Mouse (Mus musculus) kidney, adult 11 months (tissue): ENCODE measurements around the gene Crygd.
A peak's percentile ranks its signal among the peaks of the same experiment; 100 is the strongest.

Source experiments
- DNase-seq: peaks from one replicate; pipeline ENCODE4 v3.0.0; 2022

The Crygd gene

DNA sequence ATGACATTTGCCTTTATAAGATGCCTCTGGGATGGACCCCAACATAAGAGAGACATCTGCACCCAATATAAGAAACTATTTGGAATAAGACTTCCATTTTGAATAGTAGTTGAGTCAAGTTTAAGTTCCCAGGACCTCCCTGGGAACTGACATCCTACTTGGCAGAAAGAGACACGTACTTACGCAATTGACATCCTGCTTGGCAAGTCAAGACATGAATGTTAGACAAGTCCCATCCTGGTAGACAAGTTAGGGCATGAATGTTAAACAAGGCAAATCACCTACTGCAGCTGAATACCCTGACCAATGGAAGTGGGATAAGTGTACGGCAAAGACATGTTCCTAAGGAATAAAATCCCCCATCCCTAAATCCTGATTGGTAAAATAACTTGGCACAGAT, 21.4 kb downstream of the Crygd start:
- no peak for DNase-seq

DNA sequence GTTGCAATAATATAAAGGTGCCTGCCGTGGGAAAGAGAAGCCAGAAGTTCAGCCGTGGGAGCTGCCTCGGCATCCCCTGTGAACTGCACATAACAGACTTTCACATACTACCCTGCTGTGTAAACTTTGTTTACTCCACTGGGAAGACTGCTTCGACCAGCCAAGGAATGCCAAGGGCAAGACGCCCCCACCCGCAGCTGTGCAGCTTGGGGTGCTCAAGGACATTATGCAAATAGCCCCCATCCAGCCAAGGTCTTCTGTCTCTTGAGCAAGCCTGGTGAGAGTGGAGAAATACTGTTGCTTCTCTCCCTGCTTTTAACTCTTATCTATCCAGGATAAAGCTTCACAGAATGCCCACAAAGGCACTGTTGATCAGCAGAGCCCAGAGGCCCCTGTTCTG, 22.4 kb downstream of the Crygd start:
- DNase-seq, result peak; percentile 5

DNA sequence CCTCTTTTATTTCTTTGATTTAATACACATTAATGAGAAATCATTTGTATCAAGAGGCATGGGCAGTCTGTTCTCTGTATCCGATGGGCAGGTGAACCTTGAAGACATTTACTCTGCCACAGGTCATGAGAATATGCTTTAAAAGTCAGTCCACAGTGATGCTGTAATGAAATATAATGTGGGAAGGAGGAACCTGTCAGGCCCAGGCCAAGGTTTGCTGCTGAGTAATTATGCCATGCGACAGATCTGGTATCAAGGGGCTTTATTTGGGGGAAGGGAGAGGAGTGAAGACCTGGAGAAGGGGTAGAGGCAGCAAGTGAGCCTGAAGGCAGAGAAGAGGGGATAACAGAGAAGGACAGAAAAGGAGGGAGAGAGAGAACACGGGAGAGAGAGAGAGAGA, 23.6 kb downstream of the Crygd start:
- DNase-seq, result no peak

DNA sequence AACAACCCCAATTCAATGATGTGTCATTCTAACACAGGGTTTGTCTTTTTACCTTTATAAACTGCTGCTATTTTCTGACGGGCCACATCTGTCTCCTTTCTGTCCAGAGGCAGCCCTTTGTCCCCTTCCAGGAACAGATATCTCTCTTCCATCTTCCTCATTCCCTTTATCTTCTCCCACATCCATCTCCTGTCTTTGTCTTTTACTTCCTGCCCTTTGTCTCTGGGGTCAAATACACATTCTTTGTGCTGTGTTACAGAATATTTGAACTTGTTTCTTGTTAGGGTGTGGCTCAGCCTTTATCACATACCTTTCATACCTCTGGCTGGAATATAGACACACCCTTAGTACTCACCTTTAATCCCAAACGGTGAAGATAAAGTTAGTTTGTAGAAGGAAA, 25.7 kb downstream of the Crygd start:
- no peak for DNase-seq

DNA sequence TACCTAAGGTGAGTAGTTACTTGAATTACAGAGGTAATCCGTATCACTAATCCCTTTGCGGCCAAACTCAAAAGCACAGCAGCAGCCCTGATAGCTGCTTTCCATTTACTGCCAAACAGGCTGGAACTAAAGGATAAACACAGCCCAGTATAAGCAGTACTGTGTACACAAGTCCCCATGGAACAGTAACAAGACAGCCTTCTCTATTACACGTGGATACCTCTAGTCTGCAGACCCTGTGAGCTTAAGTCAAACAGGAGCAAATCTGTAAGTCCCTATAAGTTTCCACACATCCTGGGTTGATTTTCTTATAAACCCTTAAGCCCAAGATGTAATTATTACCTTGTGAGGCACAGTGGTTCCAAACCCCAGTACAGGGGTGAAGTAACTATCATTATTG, 27.7 kb downstream of the Crygd start:
- DNase-seq, result no peak

DNA sequence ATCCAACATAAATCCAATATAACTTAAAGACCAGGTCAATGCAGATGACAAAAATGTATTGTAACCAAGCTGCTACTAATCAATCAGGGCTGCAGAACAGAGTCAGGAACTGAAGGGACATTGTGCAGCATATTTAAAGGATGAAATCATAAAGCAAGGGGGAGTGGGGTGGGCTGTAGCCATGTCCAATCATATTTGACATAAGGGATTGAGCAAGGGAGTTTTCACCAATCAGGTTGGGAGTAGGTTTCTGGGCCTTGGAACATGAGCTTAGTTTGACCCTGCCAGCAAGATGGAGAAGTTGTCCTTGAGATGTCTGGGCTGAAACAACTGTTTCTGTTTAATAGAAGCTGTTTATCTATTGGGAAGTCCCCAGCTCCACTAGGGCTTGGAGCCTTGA, 30.6 kb downstream of the Crygd start, which contains the start of gene Akr1cl:
Gene Akr1cl (minus strand): TSS at position 119 of the 400 bp plus-strand sequence.
- no peak for DNase-seq

DNA sequence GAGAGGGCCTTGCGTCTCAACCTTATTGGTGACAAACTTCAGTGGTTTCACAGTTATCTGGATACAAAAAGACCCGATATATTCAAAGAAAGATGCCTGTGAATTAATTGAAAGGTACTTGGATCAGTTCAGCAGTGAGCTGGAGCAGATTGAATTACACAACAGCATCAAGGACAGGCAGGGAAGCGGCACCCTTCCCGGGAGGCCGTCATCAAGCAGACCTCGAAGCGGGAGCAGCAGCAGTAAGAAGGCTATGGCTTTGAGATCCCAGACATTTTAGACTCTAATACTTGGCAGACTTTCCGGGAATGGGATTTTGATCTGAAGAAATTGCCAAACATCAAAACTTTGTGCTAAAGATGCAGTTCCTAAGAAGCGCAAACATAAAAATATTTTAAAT, 35.0 kb downstream of the Crygd start:
- DNase-seq, result no peak

DNA sequence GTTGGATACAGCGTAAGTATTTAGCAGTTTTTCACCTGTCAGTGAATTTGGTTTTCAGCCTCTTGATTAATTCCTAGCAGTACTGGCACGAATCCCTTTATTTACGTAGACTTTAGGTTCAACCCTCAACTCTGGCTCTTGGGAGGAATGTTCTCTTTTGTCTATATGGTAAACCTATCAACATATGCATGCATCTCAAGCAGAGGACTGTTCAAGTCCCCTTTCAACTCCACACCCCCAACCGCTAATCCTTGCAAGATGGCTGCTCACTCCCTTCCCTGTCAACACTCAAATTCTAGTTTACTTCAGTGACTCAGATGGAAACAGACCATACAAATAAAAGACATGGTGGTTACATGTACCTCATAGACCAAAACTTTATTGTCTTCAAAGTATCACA, 50.5 kb downstream of the Crygd start:
- DNase-seq, result no peak
